Mouse (Mus musculus) megakaryocyte, embryonic 14.5 days (primary cell): ENCODE results near the gene Grrp1.

Experiments used
- FLI1 ChIP-seq: IDR thresholded peaks from 2 replicates; pipeline ENCODE4 v1.6.1; 2012; ENCODE audit warnings: low read length, inconsistent platforms, mixed read lengths
- GATA1 ChIP-seq: IDR thresholded peaks from 3 replicates; pipeline ENCODE4 v1.6.1; 2012; ENCODE audit warnings: mixed read lengths, low read length, inconsistent platforms, borderline replicate concordance

DNA sequence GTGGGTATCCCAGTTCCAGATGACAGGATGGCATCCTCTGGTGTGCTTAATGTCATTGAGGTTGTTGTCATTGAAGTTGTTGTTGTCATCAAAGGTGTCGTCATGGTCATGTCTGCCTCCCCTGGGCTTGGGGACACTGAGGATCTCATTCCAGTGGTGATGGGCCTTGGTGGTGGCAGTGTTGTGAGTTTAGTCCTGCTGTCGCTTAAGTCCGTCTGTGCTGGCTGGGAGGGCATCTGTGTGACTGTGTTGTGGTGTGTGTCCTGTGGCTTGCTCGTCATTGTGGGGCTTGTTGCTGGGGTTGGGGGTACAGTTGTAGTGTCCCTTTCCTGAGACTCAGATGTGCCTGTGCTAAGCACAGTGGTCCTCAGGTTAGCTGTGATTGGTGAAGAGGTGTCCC is 51.0 kb downstream of the Grrp1 start, which contains the start of gene Gm7534:
- TF ChIP-seq GATA1: no peak
- TF ChIP-seq FLI1: no peak
